Mouse (Mus musculus) megakaryocyte, embryonic 14.5 days (primary cell): ENCODE data around the gene Clybl.

Experiments used
- FLI1 ChIP-seq: IDR thresholded peaks from 2 replicates; pipeline ENCODE4 v1.6.1; 2012; ENCODE audit warnings: low read length, inconsistent platforms, mixed read lengths
- GATA1 ChIP-seq: IDR thresholded peaks from 3 replicates; pipeline ENCODE4 v1.6.1; 2012; ENCODE audit warnings: mixed read lengths, low read length, inconsistent platforms, borderline replicate concordance

- TF ChIP-seq GATA1 (no peak), FLI1 (no peak)
Measured at GRCm38 (mm10) chr14:122436850-122437249, 255.3 kb downstream of the Clybl start.
